Mouse (Mus musculus) ES-Bruce4 (cell line): ENCODE measurements around the gene Gcn1l1. TPM values are rescaled to one million over a fixed set of nuclear protein-coding genes. Genes with fewer than 3 reads are reported as not detected.

Experiments
- H3K27ac ChIP-seq: 2 replicates; pipeline ENCODE4 v1.5.1; 2012; ENCODE audit warnings: low read length, inconsistent platforms; ENCODE audit not compliant: insufficient read depth
- H3K27me3 ChIP-seq: 2 replicates; pipeline ENCODE4 v1.6.1; 2012; ENCODE audit warnings: mild to moderate bottlenecking, low read length, inconsistent platforms; ENCODE audit not compliant: control insufficient read depth, poor library complexity, insufficient read depth, severe bottlenecking
- H3K36me3 ChIP-seq: 2 replicates; pipeline ENCODE4 v1.6.1; 2012; ENCODE audit warnings: inconsistent platforms, mild to moderate bottlenecking, low read length, moderate library complexity; ENCODE audit not compliant: control insufficient read depth, poor library complexity, insufficient read depth, severe bottlenecking
- H3K4me1 ChIP-seq: one replicate; pipeline ENCODE4 v1.8.1; 2011; ENCODE audit warnings: low read length; ENCODE audit not compliant: control insufficient read depth, insufficient read depth
- H3K4me3 ChIP-seq: 2 replicates; pipeline ENCODE4 v1.5.1; 2011; ENCODE audit warnings: low read depth, mild to moderate bottlenecking, low read length
- H3K9ac ChIP-seq: 2 replicates; pipeline ENCODE4 v1.6.1; 2012; ENCODE audit warnings: low read depth, mild to moderate bottlenecking, inconsistent platforms; ENCODE audit not compliant: poor library complexity, severe bottlenecking
- H3K9me3 ChIP-seq: replicated peaks from 2 replicates; pipeline ENCODE4 v1.6.1; 2012; ENCODE audit warnings: mild to moderate bottlenecking, low read length, inconsistent platforms; ENCODE audit not compliant: control insufficient read depth, poor library complexity, insufficient read depth, severe bottlenecking
- CTCF ChIP-seq: IDR thresholded peaks from one replicate; pipeline ENCODE4 v1.8.1; 2011; ENCODE audit warnings: low read depth, low read length
- EP300 ChIP-seq: IDR thresholded peaks from 2 replicates; pipeline ENCODE4 v1.6.1; 2011; ENCODE audit warnings: low read depth, low read length; ENCODE audit not compliant: insufficient read depth
- POLR2A ChIP-seq: IDR thresholded peaks from one replicate; pipeline ENCODE4 v1.8.1; 2011; ENCODE audit warnings: low read length; ENCODE audit not compliant: insufficient read depth
- polyA plus RNA-seq: library from polyadenylated mRNA; stranded (reverse); fragments of >200 nt; gene quantifications from 2 replicates; pipeline ENCODE4 v1.2.4, GENCODE M21; 2011; ENCODE audit warnings: low read depth; ENCODE audit not compliant: missing spikeins, insufficient read depth, insufficient read length

Gene Gcn1l1
- polyA plus RNA-seq, 1 experiment = 62.0 TPM

DNA sequence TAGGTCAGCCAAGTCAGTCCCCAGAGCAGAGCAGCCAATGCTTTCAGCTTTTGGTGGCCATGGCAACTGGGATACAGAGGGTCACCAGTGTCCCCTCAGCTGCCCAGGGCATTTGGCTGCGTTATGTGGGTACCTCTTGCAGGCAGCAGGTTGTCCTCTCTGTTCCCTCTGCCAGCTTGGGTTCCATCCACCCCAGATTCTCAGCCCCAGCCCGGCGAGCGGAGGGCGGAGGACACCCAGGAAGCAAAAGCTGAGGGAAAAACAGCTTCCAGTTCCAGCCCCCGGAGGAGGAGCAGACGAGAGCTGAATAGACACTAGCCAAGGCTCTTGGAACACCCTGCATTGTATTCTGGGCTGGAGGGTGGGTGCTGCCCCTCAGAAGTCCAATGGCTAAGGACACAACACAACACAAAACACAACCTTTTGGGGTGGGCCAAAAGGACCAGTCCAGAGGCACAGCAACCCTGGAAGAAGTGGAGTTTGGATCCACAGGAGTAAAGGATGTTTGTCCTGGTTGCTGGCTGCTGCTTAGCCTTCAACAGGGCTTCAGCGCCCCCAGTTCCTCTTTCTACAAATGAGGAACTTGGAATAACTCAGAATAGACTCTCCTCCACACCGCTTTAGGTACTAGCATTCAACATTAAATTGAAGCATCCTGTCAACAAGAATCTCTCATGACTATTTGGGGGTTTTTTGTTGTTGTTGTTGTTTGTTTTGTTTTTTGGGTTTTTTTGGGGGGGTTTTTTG is 58.8 kb downstream of the Gcn1l1 start:
- Histone ChIP-seq H3K4me3 (no peak overlapping the region), H3K4me1 (no peaks in the 10 kb centered on the region), H3K27ac (no peak overlapping the region), H3K9me3 (no peaks in the 10 kb centered on the region), H3K9ac (no peak overlapping the region), H3K27me3 (no peaks in the 10 kb centered on the region), H3K36me3 (peaks cover 3% of the 10 kb centered on the region; the same call in 1 of the 2 replicates)
- TF ChIP-seq CTCF (no peak), EP300 (no peak), POLR2A (no peak)

- Histone ChIP-seq H3K9me3 (no peaks in the 10 kb centered on the region), H3K27me3 (no peaks in the 10 kb centered on the region), H3K9ac (no peak overlapping the region), H3K4me1 (no peaks in the 10 kb centered on the region), H3K36me3 (no peaks in the 10 kb centered on the region), H3K27ac (no peak overlapping the region), H3K4me3 (no peak overlapping the region)
- TF ChIP-seq CTCF (no peak), EP300 (no peak), POLR2A (no peak)
Measured at GRCm38 (mm10) chr5:115626237-115626886, 61.3 kb downstream of the Gcn1l1 start.

GRCm38 (mm10) chr5:115628083-115628482 is 63.0 kb downstream of the Gcn1l1 start:
- H3K9ac ChIP-seq = no peak overlapping the region
- no peaks in the 10 kb centered on the region for H3K9me3 ChIP-seq
- no peak overlapping the region for H3K27ac ChIP-seq
- no peaks in the 10 kb centered on the region for H3K27me3 ChIP-seq
- no peaks in the 10 kb centered on the region for H3K36me3 ChIP-seq
- TF ChIP-seq POLR2A = no peak
- TF ChIP-seq CTCF = no peak
- TF ChIP-seq EP300 = no peak
- H3K4me1 ChIP-seq = no peaks in the 10 kb centered on the region
- H3K4me3 ChIP-seq = no peak overlapping the region

- Histone ChIP-seq H3K9me3 (no peaks in the 10 kb centered on the region), H3K27ac (no peak overlapping the region), H3K27me3 (no peaks in the 10 kb centered on the region), H3K4me1 (no peaks in the 10 kb centered on the region), H3K4me3 (no peak overlapping the region), H3K9ac (no peak overlapping the region), H3K36me3 (no peaks in the 10 kb centered on the region)
- TF ChIP-seq POLR2A (no peak), EP300 (no peak), CTCF (no peak)
Measured at GRCm38 (mm10) chr5:115629672-115630071, 64.6 kb downstream of the Gcn1l1 start.

- Histone ChIP-seq H3K9ac (peak overlapping the region; percentile 95; the same call in 1 of the 2 replicates), H3K4me3 (peak overlapping the region; percentile 45; the same call in 1 of the 2 replicates), H3K4me1 (no peaks in the 10 kb centered on the region), H3K36me3 (no peaks in the 10 kb centered on the region), H3K9me3 (no peaks in the 10 kb centered on the region), H3K27ac (peak overlapping the region; percentile 13; the same call in 1 of the 2 replicates), H3K27me3 (no peaks in the 10 kb centered on the region)
- TF ChIP-seq CTCF = no peak
- TF ChIP-seq EP300 = no peak
- TF ChIP-seq POLR2A = no peak
Measured at GRCm38 (mm10) chr5:115630291-115630690, 65.2 kb downstream of the Gcn1l1 start.
